Mouse (Mus musculus) intestine, postnatal 0 days (tissue): ENCODE data around the gene Ifit1bl2. TPM values are rescaled to one million over a fixed set of nuclear protein-coding genes. Genes with fewer than 3 reads are reported as not detected.

Experiments used
- ATAC-seq: fragments of 200-750 bp; cut with Nextera tagmentation; 2 replicates; pipeline ENCODE4 v1.8.0; 2017; ENCODE audit warnings: mild to moderate bottlenecking, moderate TSS enrichment, moderate library complexity
- H3K27ac ChIP-seq: fragments of 300-500 bp; sonication (generic); 2 replicates; pipeline ENCODE4 v1.5.1; 2014; ENCODE audit warnings: mild to moderate bottlenecking, low read depth, low read length, moderate library complexity
- H3K27me3 ChIP-seq: fragments of 300-500 bp; sonication (generic); replicated peaks from 2 replicates; pipeline ENCODE4 v1.6.1; 2014; ENCODE audit warnings: low read length, mixed read lengths; ENCODE audit not compliant: control insufficient read depth, insufficient read depth
- H3K36me3 ChIP-seq: fragments of 300-500 bp; sonication (generic); 2 replicates; pipeline ENCODE4 v1.6.1; 2014; ENCODE audit warnings: mild to moderate bottlenecking, moderate library complexity; ENCODE audit not compliant: control insufficient read depth, insufficient read depth
- H3K4me1 ChIP-seq: fragments of 300-500 bp; sonication (generic); replicated peaks from 2 replicates; pipeline ENCODE4 v1.6.1; 2014; ENCODE audit warnings: antibody characterized with exemption, low read length, mixed read lengths; ENCODE audit not compliant: control insufficient read depth, insufficient read depth
- H3K4me2 ChIP-seq: fragments of 300-500 bp; sonication (generic); replicated peaks from 2 replicates; pipeline ENCODE4 v1.6.1; 2014; ENCODE audit warnings: low read depth, mild to moderate bottlenecking, moderate library complexity
- H3K4me3 ChIP-seq: fragments of 300-500 bp; sonication (generic); 2 replicates; pipeline ENCODE4 v1.5.1; 2014; ENCODE audit warnings: low read depth, low read length
- H3K9ac ChIP-seq: fragments of 300-500 bp; sonication (generic); 2 replicates; pipeline ENCODE4 v1.6.1; 2014; ENCODE audit warnings: mild to moderate bottlenecking, low read depth, low read length
- H3K9me3 ChIP-seq: fragments of 300-500 bp; sonication (generic); 2 replicates; pipeline ENCODE4 v1.6.1; 2016; ENCODE audit warnings: mixed run types; ENCODE audit not compliant: control insufficient read depth
- CTCF ChIP-seq: sonication (generic); IDR thresholded peaks from 2 replicates; pipeline ENCODE4 v1.5.1; 2016; ENCODE audit warnings: low read depth, mild to moderate bottlenecking, control low read depth, antibody characterized with exemption, moderate library complexity
- WGBS: fragments of 180-500 bp; shearing (Covaris S2); extraction: QIAGEN DNeasy Blood & Tissue Kit; methylation state at CpG from one replicate; pipeline ENCODE4 v1.1.7; 2014; 5-methylcytosine and 5-hydroxymethylcytosine counted together
- polyA plus RNA-seq: library from polyadenylated mRNA; unstranded; fragments of >200 nt; fragmentation: Nextera tagmentation; extraction: Ambion mirVana; gene quantifications from 2 replicates; pipeline ENCODE4 v1.2.1, GENCODE M21; 2015

Ifit1bl2 gene
- polyA plus RNA-seq, 1 experiment from 2014 or later, result 134 TPM

GRCm38 (mm10) chr19:34569896-34570476, 70.6 kb downstream of the Ifit1bl2 start:
- Histone ChIP-seq H3K9ac (no peak overlapping the region), H3K27me3 (no peaks in the 10 kb centered on the region), H3K4me3 (no peak overlapping the region), H3K36me3 (no peaks in the 10 kb centered on the region; the same call in 1 of the 2 replicates), H3K27ac (no peak overlapping the region), H3K4me1 (0 out of 2 replicates have a peak, but pooled peaks cover 3% of the 10 kb centered on the region), H3K9me3 (no peaks in the 10 kb centered on the region), H3K4me2 (no peak overlapping the region)
- TF ChIP-seq CTCF, result no peak
- WGBS, result 73% methylated on average over 4 of the region's 4 CpGs
- ATAC-seq, result peak; percentile 47; the same call in 1 of the 2 replicates

- no peak overlapping the region for H3K4me3 ChIP-seq
- no peak overlapping the region for H3K4me2 ChIP-seq
- 54% methylated on average over 7 of the region's 7 CpGs for WGBS
- no peaks in the 10 kb centered on the region for H3K27me3 ChIP-seq
- no peaks in the 10 kb centered on the region for H3K9me3 ChIP-seq
- no peak overlapping the region for H3K9ac ChIP-seq
- 0 out of 2 replicates have a peak, but pooled peaks cover 3% of the 10 kb centered on the region for H3K4me1 ChIP-seq
- no peak for TF ChIP-seq CTCF
- H3K36me3 ChIP-seq, result no peaks in the 10 kb centered on the region; the same call in 1 of the 2 replicates
- H3K27ac ChIP-seq, result no peak overlapping the region
- ATAC-seq, result no peak
Measured at GRCm38 (mm10) chr19:34568988-34569895, 71.3 kb downstream of the Ifit1bl2 start.

Other genes starting within 250 kb of the Ifit1bl2 start
- gene Ch25h, start 165.6 kb downstream of the Ifit1bl2 start, polyA plus RNA-seq, result 3.2 and 3.5 TPM in 2 replicates
- 191 and 206 TPM in 2 replicates for gene Lipa, start 113.3 kb downstream of the Ifit1bl2 start, polyA plus RNA-seq
- 13.1 and 15.1 TPM in 2 replicates for gene Ifit2, start 90.0 kb downstream of the Ifit1bl2 start, polyA plus RNA-seq
- gene Ifit3, start 57.2 kb downstream of the Ifit1bl2 start, polyA plus RNA-seq, result 43.5 and 50.2 TPM in 2 replicates
- gene Ifit1bl1, start 38.8 kb downstream of the Ifit1bl2 start, polyA plus RNA-seq, result 18.8 and 19.4 TPM in 2 replicates
- 2.2 and 2.3 TPM in 2 replicates for gene Ifit3b, start 32.8 kb downstream of the Ifit1bl2 start, polyA plus RNA-seq
- gene Ifit1, start 128 bp upstream of the Ifit1bl2 start, polyA plus RNA-seq, result 87.0 and 90.6 TPM in 2 replicates
- 5.3 and 6.8 TPM in 2 replicates for gene Slc16a12, start 106.5 kb upstream of the Ifit1bl2 start, polyA plus RNA-seq
- 3.7 and 4.4 TPM in 2 replicates for gene Pank1, start 238.7 kb upstream of the Ifit1bl2 start, polyA plus RNA-seq